Mouse (Mus musculus) spleen, postnatal 10 days (tissue): ENCODE data around the gene Pramef25.
"Not testable (repeated sequence)": the region's sequence is repeated elsewhere in the genome, so short reads cannot be mapped to it uniquely, and the experiment has no call there.

Source experiments
- DNase-seq, 2 experiments: peaks; one replicate each; pipeline ENCODE4 v3.0.0; 2021 to 2022; ENCODE audit warnings: low spot score in 2 of 2

Gene Pramef25

GRCm38 (mm10) chr4:143950916-143951315 lies at the start of gene Pramef25:
Pramef25 (minus strand) TSS chr4:143951016.
- DNase-seq = not testable (repeated sequence)

DNA sequence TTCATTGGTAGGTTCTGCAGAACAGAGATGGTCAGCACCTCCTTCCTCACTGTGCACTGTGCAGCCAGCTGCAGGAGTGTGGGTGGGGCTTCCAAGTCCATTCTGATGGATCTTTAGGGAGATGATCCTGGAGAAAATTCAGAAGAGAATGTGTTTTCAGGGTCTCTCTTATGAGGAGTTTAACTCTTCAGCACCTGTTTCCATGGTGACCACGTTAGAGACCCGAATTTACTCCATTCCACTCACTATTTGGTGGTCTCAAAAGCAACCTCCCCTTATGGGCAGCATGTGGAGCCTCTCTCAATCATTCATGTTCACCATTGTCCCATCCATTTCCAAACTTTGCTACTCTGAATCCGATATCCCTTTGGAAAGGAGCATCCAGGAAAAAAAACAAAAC lies 43.5 kb upstream of the Pramef25 start, which contains the start of gene Pramef17:
Gene Pramef17, minus strand, starts transcription at position 101 of the 400 bp plus-strand sequence.
- not testable (repeated sequence) for DNase-seq

GRCm38 (mm10) chr4:143988126-143988525 lies 37.3 kb upstream of the Pramef25 start:
- DNase-seq = peak; percentile 56 to 58

DNA sequence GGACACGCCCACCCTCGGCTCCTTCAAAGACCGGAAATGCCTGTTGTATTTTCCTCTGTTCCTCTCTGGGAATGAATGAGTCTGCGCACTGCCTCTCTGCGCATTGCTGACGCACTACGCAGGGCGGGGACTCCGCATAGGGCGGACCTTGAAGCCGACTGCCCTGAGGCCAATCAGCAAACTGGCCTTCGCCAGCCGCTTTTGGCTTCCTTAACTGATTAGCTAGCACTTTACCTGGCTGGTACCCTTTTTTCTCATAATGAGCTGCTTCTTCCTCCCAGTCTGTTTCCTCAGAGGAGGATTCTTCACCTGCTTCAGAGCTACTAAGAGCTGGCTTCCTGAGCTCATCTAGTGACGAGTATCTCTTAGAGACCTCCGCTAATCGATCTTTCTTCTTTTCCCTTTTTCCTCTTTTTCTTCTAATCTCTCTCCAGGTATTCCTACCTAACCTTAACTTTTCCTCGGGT lies 36.7 kb upstream of the Pramef25 start:
- DNase-seq = peak; percentile 18 to 49

GRCm38 (mm10) chr4:143985733-143986132 lies 34.9 kb upstream of the Pramef25 start:
- DNase-seq = peak; percentile 15 to 23

- peak in 1 of 2 experiments; percentile 20 for DNase-seq
Measured at GRCm38 (mm10) chr4:143985165-143985564, 34.3 kb upstream of the Pramef25 start.

- DNase-seq = not testable (repeated sequence)
Measured at GRCm38 (mm10) chr4:143983446-143983845, 32.6 kb upstream of the Pramef25 start.

DNA sequence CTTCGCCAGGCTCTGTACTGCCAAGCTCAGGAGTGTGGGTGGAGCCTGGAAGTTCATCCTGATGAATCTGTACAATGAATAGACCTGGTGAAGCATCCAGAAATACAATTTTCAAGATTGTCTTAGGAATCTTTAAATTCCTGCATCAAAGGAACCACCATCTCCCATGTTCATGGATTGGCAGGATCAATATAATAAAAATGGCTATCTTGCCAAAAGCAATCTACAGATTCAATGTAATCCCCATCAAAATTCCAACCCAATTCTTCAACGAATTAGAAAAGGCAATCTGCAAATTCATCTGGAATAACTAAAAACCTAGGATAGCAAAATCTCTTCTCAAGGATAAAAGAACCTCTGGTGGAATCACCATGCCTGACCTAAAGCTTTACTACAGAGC lies 16.0 kb upstream of the Pramef25 start, which contains the start of gene Gm13101:
Gene Gm13101, minus strand, starts transcription at position 101 of the 400 bp plus-strand sequence.
- DNase-seq = not testable (repeated sequence)

DNA sequence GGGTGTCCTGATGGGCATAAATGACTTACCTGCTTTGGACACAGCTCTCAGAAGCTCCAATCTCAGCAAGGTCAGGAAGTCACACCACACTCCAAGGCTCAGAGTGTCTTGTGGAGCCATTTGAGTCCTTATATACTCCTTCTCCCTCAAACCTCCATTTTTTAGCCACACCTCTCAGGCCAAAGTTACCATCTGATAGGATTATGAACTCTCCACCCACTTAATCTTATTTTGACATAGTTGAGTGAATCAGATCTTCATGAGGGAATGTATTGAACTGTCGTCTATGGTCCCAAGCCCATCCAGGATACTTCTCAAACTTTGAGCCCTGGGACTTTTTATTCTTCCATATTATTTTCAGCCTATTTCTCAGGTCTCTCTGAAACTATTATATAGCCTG lies 50.5 kb downstream of the Pramef25 start, which contains the start of gene Pramef6:
Gene Pramef6, minus strand, starts transcription at position 101 of the 400 bp plus-strand sequence.
- DNase-seq = not testable (repeated sequence)
